Mouse (Mus musculus) neural tube, embryonic 11.5 days (tissue): Measurements from ENCODE around the gene Il1rl1. TPM values are rescaled to one million over a fixed set of nuclear protein-coding genes. Genes with fewer than 3 reads are reported as not detected.

Experiments used
- ATAC-seq: fragments of 200-750 bp; cut with Nextera tagmentation; 2 replicates; pipeline ENCODE4 v1.8.0; 2017; ENCODE audit warnings: moderate number of reproducible peaks, mild to moderate bottlenecking, moderate TSS enrichment, moderate library complexity; ENCODE audit not compliant: insufficient read depth, low FRiP score, low TSS enrichment
- DNase-seq: peaks from one replicate; pipeline ENCODE4 v3.0.0-alpha.2; 2015; ENCODE audit warnings: low spot score
- H3K27ac ChIP-seq: fragments of 300-500 bp; sonication (generic); 2 replicates; pipeline ENCODE4 v1.5.1; 2014; ENCODE audit warnings: low read depth, mild to moderate bottlenecking, low read length
- H3K27me3 ChIP-seq: fragments of 300-500 bp; sonication (generic); 2 replicates; pipeline ENCODE4 v1.6.1; 2014; ENCODE audit warnings: mild to moderate bottlenecking, low read length, mixed read lengths; ENCODE audit not compliant: control insufficient read depth, insufficient read depth
- H3K36me3 ChIP-seq: fragments of 300-500 bp; sonication (generic); 2 replicates; pipeline ENCODE4 v1.6.1; 2014; ENCODE audit warnings: mild to moderate bottlenecking, low read length, moderate library complexity, mixed read lengths; ENCODE audit not compliant: control insufficient read depth, insufficient read depth
- H3K4me1 ChIP-seq: fragments of 300-500 bp; sonication (generic); 2 replicates; pipeline ENCODE4 v1.6.1; 2014; ENCODE audit warnings: low read length, mixed read lengths; ENCODE audit not compliant: control insufficient read depth, insufficient read depth
- H3K4me2 ChIP-seq: fragments of 300-500 bp; sonication (generic); 2 replicates; pipeline ENCODE4 v1.6.1; 2014; ENCODE audit warnings: low read depth, mild to moderate bottlenecking, moderate library complexity
- H3K4me3 ChIP-seq: fragments of 300-500 bp; sonication (generic); 2 replicates; pipeline ENCODE4 v1.5.1; 2014; ENCODE audit warnings: low read depth, low read length
- H3K9ac ChIP-seq: fragments of 300-500 bp; sonication (generic); 2 replicates; pipeline ENCODE4 v1.6.1; 2014; ENCODE audit warnings: mild to moderate bottlenecking, low read length
- H3K9me3 ChIP-seq: fragments of 300-500 bp; sonication (generic); 2 replicates; pipeline ENCODE4 v1.6.1; 2016; ENCODE audit warnings: low read length; ENCODE audit not compliant: control insufficient read depth
- WGBS: fragments of 180-500 bp; shearing (Covaris S2); extraction: QIAGEN DNeasy Blood & Tissue Kit; methylation state at CpG from one replicate; pipeline ENCODE4 v1.1.7; 2014; 5-methylcytosine and 5-hydroxymethylcytosine counted together
- polyA plus RNA-seq: library from polyadenylated mRNA; unstranded; fragments of >200 nt; fragmentation: Nextera tagmentation; extraction: Ambion mirVana; gene quantifications from 2 replicates; pipeline ENCODE4 v1.2.1, GENCODE M21; 2014

The Il1rl1 gene
- 0.11 and 0.13 TPM in 2 replicates for polyA plus RNA-seq

GRCm38 (mm10) chr1:40428910-40429675, at the start of gene Il1rl1:
Gene Il1rl1, plus strand, starts transcription at chr1:40429570.
- no peak within 1 kb of the TSS for H3K4me3 ChIP-seq

GRCm38 (mm10) chr1:40380111-40380510, 49.3 kb upstream of the Il1rl1 start:
- H3K9ac ChIP-seq, result no peak overlapping the region
- ATAC-seq (no peak), DNase-seq (peak; percentile 59)
- H3K4me1 ChIP-seq, result no peaks in the 10 kb centered on the region
- H3K27ac ChIP-seq, result no peak overlapping the region
- no peaks in the 10 kb centered on the region for H3K9me3 ChIP-seq
- no peak overlapping the region for H3K4me2 ChIP-seq
- H3K36me3 ChIP-seq, result no peaks in the 10 kb centered on the region
- 56% methylated on average over 6 of the region's 6 CpGs for WGBS
- no peak overlapping the region for H3K4me3 ChIP-seq
- H3K27me3 ChIP-seq, result no peaks in the 10 kb centered on the region

More at GRCm38 (mm10) chr1:40428910-40429675, at the start of gene Il1rl1:
- no peak within 1 kb of the TSS for H3K27ac ChIP-seq
- H3K36me3 ChIP-seq, result no peaks in the 10 kb centered on the region
- no peaks in the 10 kb centered on the region for H3K4me1 ChIP-seq
- 86% methylated on average over 5 of the region's 5 CpGs for WGBS
- H3K9ac ChIP-seq, result no peak within 1 kb of the TSS
- H3K9me3 ChIP-seq, result no peaks in the 10 kb centered on the region
- DNase-seq (no peak), ATAC-seq (no peak)
- no peaks in the 10 kb centered on the region for H3K27me3 ChIP-seq
- H3K4me2 ChIP-seq, result no peak within 1 kb of the TSS

- 83% methylated on average over 11 of the region's 11 CpGs for WGBS
- H3K9me3 ChIP-seq, result no peaks in the 10 kb centered on the region
- H3K27ac ChIP-seq, result no peak overlapping the region
- H3K9ac ChIP-seq, result no peak overlapping the region
- ATAC-seq (no peak), DNase-seq (no peak)
- no peak overlapping the region for H3K4me3 ChIP-seq
- H3K27me3 ChIP-seq, result no peaks in the 10 kb centered on the region
- H3K4me2 ChIP-seq, result no peak overlapping the region
- no peaks in the 10 kb centered on the region for H3K36me3 ChIP-seq
- H3K4me1 ChIP-seq, result no peaks in the 10 kb centered on the region
Measured at GRCm38 (mm10) chr1:40380990-40381389, 48.4 kb upstream of the Il1rl1 start.

GRCm38 (mm10) chr1:40382841-40383240, 46.5 kb upstream of the Il1rl1 start:
- H3K4me3 ChIP-seq, result no peak overlapping the region

GRCm38 (mm10) chr1:40384931-40385545, 44.3 kb upstream of the Il1rl1 start:
- H3K4me1 ChIP-seq, result no peaks in the 10 kb centered on the region
- H3K27me3 ChIP-seq, result no peaks in the 10 kb centered on the region
- H3K4me2 ChIP-seq, result no peak overlapping the region
- no peaks in the 10 kb centered on the region for H3K9me3 ChIP-seq
- H3K4me3 ChIP-seq, result no peak overlapping the region
- ATAC-seq, result no peak
- no peak overlapping the region for H3K9ac ChIP-seq
- H3K36me3 ChIP-seq, result no peaks in the 10 kb centered on the region
- DNase-seq, result no peak
- H3K27ac ChIP-seq, result no peak overlapping the region
- WGBS, result 87% methylated on average over 8 of the region's 8 CpGs

More at GRCm38 (mm10) chr1:40382841-40383240, 46.5 kb upstream of the Il1rl1 start:
- Histone ChIP-seq H3K27me3 (no peaks in the 10 kb centered on the region), H3K36me3 (no peaks in the 10 kb centered on the region), H3K4me1 (no peaks in the 10 kb centered on the region), H3K9ac (no peak overlapping the region), H3K9me3 (no peaks in the 10 kb centered on the region), H3K4me2 (no peak overlapping the region), H3K27ac (no peak overlapping the region)
- WGBS, result 81% methylated on average over 5 of the region's 5 CpGs
- DNase-seq, result no peak
- no peak for ATAC-seq

GRCm38 (mm10) chr1:40391374-40391773, 38.0 kb upstream of the Il1rl1 start:
- 78% methylated on average over 3 of the region's 3 CpGs for WGBS
- ATAC-seq (no peak), DNase-seq (no peak)
- Histone ChIP-seq H3K4me2 (no peak overlapping the region), H3K27me3 (no peaks in the 10 kb centered on the region), H3K4me3 (no peak overlapping the region), H3K9me3 (no peaks in the 10 kb centered on the region), H3K4me1 (no peaks in the 10 kb centered on the region), H3K36me3 (no peaks in the 10 kb centered on the region), H3K27ac (no peak overlapping the region), H3K9ac (no peak overlapping the region)

- Histone ChIP-seq H3K27ac (no peak overlapping the region), H3K36me3 (no peaks in the 10 kb centered on the region), H3K27me3 (no peaks in the 10 kb centered on the region), H3K9ac (no peak overlapping the region), H3K9me3 (no peaks in the 10 kb centered on the region), H3K4me3 (no peak overlapping the region), H3K4me1 (no peaks in the 10 kb centered on the region), H3K4me2 (no peak overlapping the region)
- DNase-seq (no peak), ATAC-seq (no peak)
- 92% methylated on average over 6 of the region's 6 CpGs for WGBS
Measured at GRCm38 (mm10) chr1:40392535-40392934, 36.8 kb upstream of the Il1rl1 start.

GRCm38 (mm10) chr1:40393214-40393613, 36.2 kb upstream of the Il1rl1 start:
- no peaks in the 10 kb centered on the region for H3K27me3 ChIP-seq
- WGBS, result 89% methylated on average over 7 of the region's 7 CpGs
- no peak for DNase-seq
- H3K4me2 ChIP-seq, result no peak overlapping the region
- H3K9me3 ChIP-seq, result no peaks in the 10 kb centered on the region
- no peaks in the 10 kb centered on the region for H3K4me1 ChIP-seq
- ATAC-seq, result no peak
- no peak overlapping the region for H3K27ac ChIP-seq
- H3K9ac ChIP-seq, result no peak overlapping the region
- H3K36me3 ChIP-seq, result no peaks in the 10 kb centered on the region
- no peak overlapping the region for H3K4me3 ChIP-seq

GRCm38 (mm10) chr1:40399639-40400038, 29.7 kb upstream of the Il1rl1 start:
- Histone ChIP-seq H3K4me2 (no peak overlapping the region), H3K9me3 (no peaks in the 10 kb centered on the region), H3K4me3 (no peak overlapping the region), H3K27me3 (no peaks in the 10 kb centered on the region), H3K4me1 (no peaks in the 10 kb centered on the region), H3K9ac (no peak overlapping the region), H3K36me3 (no peaks in the 10 kb centered on the region), H3K27ac (no peak overlapping the region)
- ATAC-seq, result no peak
- DNase-seq, result no peak
- 94% methylated on average over 6 of the region's 6 CpGs for WGBS
